Mouse (Mus musculus) G1E (cell line): Measurements from ENCODE around the gene Srsf3.
"Not testable (repeated sequence)": the region's sequence is repeated elsewhere in the genome, so short reads cannot be mapped to it uniquely, and the experiment has no call there.

ENCODE experiments used
- CTCF ChIP-seq: IDR thresholded peaks from 2 replicates; pipeline ENCODE4 v1.5.1; 2012; ENCODE audit warnings: low read depth, low read length, inconsistent platforms, mixed read lengths
- GATA1 ChIP-seq: IDR thresholded peaks from 2 replicates; pipeline ENCODE4 v1.6.1; 2012; ENCODE audit warnings: borderline replicate concordance, low read length, inconsistent platforms, mixed read lengths

- not testable (repeated sequence) for TF ChIP-seq GATA1, CTCF
Measured at GRCm38 (mm10) chr17:29031085-29031711, 1.2 kb upstream of the Srsf3 start.
